Mouse (Mus musculus): ENCODE measurements around the gene Zfp13. TPM values are rescaled to one million over a fixed set of nuclear protein-coding genes. Genes with fewer than 3 reads are reported as not detected.

Gene Zfp13
- polyA plus RNA-seq, 1 experiment from 2014 or later = 30.2 TPM

DNA sequence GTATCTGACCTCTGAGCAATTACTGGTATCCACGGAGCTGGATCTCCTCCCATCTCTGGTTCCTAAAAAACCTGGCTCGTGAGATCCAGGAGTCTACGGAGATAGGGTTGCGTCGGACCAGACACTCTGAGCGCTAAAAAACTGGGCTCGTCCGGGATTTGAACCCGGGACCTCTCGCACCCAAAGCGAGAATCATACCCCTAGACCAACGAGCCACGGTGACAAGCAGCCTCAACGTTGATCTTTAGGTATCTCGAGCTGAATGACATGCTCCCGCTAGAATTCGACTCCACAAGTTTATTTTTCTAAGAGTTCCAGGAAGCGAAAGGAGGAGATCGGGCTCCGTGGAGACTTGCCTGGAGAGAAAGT is 53.0 kb downstream of the Zfp13 start:
- H3K36me3 ChIP-seq = no peaks in the 10 kb centered on the region
- peak overlapping the region; percentile 59 for H3K9ac ChIP-seq (replicated peaks)
- H3K9me3 ChIP-seq = no peaks in the 10 kb centered on the region
- ATAC-seq (replicated peaks) = peak; percentile 18
- peaks cover 15% of the 10 kb centered on the region for H3K4me1 ChIP-seq
- H3K4me2 ChIP-seq (replicated peaks) = peak overlapping the region; percentile 53
- 0 out of 2 replicates have a peak overlapping the region, but pooled peaks have one; percentile 42 for H3K27ac ChIP-seq (replicated peaks)
- peak overlapping the region; percentile 81 for H3K4me3 ChIP-seq
- WGBS = under 1% methylated on average over 20 of the region's 20 CpGs
- no peaks in the 10 kb centered on the region for H3K27me3 ChIP-seq

DNA sequence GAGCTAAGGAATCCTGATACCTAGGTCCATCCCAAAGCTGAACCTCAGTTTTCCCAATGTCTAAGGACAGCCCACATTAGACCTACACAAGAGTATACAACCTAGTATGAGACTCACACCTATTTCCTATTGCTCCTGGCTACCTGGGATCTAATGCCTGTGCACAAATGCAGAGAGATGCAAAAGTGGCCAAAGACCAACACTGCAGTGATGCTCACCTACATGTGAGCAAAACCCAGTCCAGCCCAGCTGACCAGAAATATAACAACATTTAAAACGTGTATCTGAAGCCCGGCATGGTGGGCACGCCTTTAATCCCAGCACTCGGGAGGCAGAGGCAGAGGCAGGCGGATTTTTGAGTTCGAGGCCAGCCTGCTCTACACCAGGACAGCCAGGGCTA is 53.4 kb downstream of the Zfp13 start:
- no peaks in the 10 kb centered on the region for H3K9me3 ChIP-seq
- no peak for ATAC-seq (replicated peaks)

DNA sequence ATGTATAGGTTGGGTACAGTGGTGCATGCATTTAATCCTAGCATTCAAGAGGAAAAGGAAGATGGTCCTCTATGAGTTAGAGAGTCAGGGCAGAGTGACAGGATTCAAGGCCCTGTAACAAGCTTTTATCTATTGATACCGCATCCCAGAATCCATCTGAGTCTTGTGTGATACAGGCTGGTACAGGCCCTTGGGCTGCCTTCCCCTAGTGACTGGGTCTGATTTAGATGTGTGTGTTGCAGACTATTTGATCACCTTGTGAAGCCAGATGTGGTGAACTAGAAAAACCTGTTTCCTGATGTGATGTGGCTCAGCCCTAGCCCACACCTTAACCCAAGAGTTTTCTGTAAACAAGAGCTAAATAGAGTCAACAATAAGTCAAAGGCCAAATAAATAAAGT is 54.5 kb downstream of the Zfp13 start:
- H3K36me3 ChIP-seq = no peaks in the 10 kb centered on the region
- no peak overlapping the region for H3K4me3 ChIP-seq
- H3K27me3 ChIP-seq = peaks cover 11% of the 10 kb centered on the region
- no peak overlapping the region for H3K9ac ChIP-seq (replicated peaks)
- H3K4me2 ChIP-seq (replicated peaks) = no peak overlapping the region
- no peak overlapping the region for H3K27ac ChIP-seq (replicated peaks)
- peaks cover 7% of the 10 kb centered on the region; the same call in 1 of the 2 replicates for H3K4me1 ChIP-seq
- no peaks in the 10 kb centered on the region for H3K9me3 ChIP-seq
- no peak for ATAC-seq (replicated peaks)
- 95% methylated on average over 1 of the region's 1 CpGs for whole genome bisulfite sequencing

More for the DNA sequence above, 53.4 kb downstream of the Zfp13 start:
- Histone ChIP-seq H3K27me3 (0 out of 2 replicates have a peak, but pooled peaks cover under 1% of the 10 kb centered on the region), H3K27ac (replicated peaks) (no peak overlapping the region), H3K36me3 (no peaks in the 10 kb centered on the region), H3K4me1 (peaks cover 10% of the 10 kb centered on the region), H3K4me3 (peak overlapping the region; percentile 81), H3K4me2 (replicated peaks) (no peak overlapping the region), H3K9ac (replicated peaks) (no peak overlapping the region)
- WGBS = 11% methylated on average over 6 of the region's 6 CpGs

DNA sequence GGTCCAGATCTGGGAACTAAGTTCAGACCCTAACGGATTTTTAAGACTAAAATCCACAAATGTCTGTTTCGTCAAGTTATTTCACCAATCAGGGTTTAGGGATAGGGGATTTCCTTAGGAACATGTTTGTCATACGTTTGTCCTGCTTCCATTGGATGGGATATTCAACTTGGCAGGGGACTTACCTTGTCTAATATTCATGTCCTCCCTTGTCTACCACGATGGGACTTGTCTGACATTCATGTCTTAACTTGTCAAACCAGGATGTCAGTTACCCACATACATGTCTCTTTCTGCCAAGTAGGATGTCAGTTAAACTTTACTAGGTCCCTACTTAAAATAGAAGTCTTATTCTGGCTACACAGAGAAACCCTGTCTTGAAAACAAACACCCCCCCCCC is 55.3 kb downstream of the Zfp13 start:
- Histone ChIP-seq H3K9ac (replicated peaks) (no peak overlapping the region), H3K27ac (replicated peaks) (no peak overlapping the region), H3K36me3 (no peaks in the 10 kb centered on the region), H3K4me3 (no peak overlapping the region), H3K4me1 (peaks cover 5% of the 10 kb centered on the region; the same call in 1 of the 2 replicates), H3K4me2 (replicated peaks) (no peak overlapping the region), H3K27me3 (peaks cover 19% of the 10 kb centered on the region), H3K9me3 (no peaks in the 10 kb centered on the region)
- ATAC-seq (replicated peaks) = no peak
- 83% methylated on average over 4 of the region's 4 CpGs for WGBS

DNA sequence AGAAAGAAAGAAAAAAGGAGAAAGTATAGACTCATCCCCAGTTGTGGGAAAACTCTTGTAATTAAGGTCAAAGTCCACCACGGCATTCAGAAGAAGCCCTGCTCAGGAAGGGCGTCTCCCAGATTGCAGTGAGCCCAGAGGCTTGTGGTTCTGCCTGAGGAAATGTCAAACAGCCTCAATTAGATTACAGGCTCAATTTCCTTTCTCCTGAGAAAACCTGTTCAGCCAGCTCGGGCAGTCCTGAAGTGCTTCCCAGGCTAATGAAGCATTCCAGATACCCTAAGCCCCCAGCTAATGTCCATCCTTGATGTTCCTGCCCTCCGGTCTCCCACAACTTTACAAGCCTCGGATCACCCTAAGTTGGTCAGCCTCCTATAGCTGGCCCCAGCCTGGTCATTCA is 56.0 kb downstream of the Zfp13 start:
- peaks cover 6% of the 10 kb centered on the region for H3K4me1 ChIP-seq
- H3K27me3 ChIP-seq = peaks cover 24% of the 10 kb centered on the region
- no peak overlapping the region for H3K27ac ChIP-seq (replicated peaks)
- no peak overlapping the region for H3K4me3 ChIP-seq
- H3K9ac ChIP-seq (replicated peaks) = no peak overlapping the region
- ATAC-seq (replicated peaks) = no peak
- H3K9me3 ChIP-seq = no peaks in the 10 kb centered on the region
- no peak overlapping the region for H3K4me2 ChIP-seq (replicated peaks)
- 58% methylated on average over 5 of the region's 5 CpGs for WGBS
- H3K36me3 ChIP-seq = no peaks in the 10 kb centered on the region

DNA sequence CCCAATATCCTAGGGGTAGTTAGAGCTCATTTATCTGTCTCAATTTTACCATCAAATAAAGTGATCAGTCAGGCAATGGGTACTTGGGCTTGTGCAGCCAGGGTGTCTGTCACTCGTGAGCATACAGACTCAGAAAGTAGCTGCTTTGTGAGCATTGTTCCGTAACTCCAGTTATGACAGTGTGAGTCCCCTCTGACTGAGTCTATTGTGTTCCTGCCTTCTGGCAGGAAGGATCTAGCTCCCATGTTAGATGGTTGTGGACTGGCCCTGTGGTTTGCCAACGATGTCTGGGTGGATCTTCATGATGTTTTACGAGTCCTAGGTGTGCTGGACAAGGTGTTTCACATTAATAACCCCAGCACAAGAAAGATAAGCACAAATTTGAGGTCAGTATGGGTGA is 56.5 kb downstream of the Zfp13 start:
- 45% methylated on average over 4 of the region's 4 CpGs for WGBS
- H3K4me2 ChIP-seq (replicated peaks) = no peak overlapping the region

DNA sequence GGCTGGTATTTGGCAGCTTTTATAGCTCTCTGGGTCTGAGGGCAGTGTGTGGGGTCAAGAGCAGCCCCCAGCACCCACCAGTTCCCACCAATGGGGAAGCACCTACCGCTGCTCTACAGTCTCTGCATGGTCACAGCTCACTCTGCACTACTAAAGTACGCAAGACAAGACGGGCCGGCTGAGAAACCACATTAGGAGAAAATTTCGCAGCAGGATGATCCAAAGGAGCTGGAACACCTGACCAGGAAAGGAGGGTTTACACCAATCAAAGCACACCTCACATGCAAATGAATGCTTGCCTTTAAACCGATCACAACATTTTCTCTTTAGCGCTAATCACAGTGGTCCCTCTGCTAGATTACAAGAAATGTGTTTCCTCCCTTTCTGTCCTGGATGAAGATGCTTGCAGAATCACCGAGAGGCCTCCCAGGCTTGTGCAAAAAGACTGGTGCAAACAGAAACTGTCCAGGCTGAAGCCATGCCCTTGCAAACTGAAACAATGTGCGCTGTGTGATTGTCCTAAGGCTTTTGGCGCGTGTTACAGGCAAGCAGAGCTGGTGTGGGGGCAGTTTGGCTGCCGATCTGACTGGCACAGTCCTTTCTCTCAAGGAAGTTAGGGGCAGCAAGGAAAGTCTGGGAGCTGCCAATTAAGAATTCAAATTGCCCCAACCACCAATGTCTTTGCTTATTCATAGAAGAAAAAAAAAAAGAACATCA is 57.1 kb downstream of the Zfp13 start:
- Histone ChIP-seq H3K36me3 (no peaks in the 10 kb centered on the region), H3K4me3 (peak overlapping the region; percentile 11; the same call in 1 of the 2 replicates), H3K9me3 (no peaks in the 10 kb centered on the region), H3K27me3 (peaks cover 35% of the 10 kb centered on the region), H3K4me2 (replicated peaks) (peak overlapping the region; percentile 26; the same call in 1 of the 2 replicates), H3K9ac (replicated peaks) (0 out of 2 replicates have a peak overlapping the region, but pooled peaks have one; percentile 10), H3K27ac (replicated peaks) (no peak overlapping the region), H3K4me1 (peaks cover 13% of the 10 kb centered on the region)
- no peak for ATAC-seq (replicated peaks)
- 9% methylated on average over 12 of the region's 12 CpGs for WGBS

More for the DNA sequence above, 56.5 kb downstream of the Zfp13 start:
- peaks cover 29% of the 10 kb centered on the region for H3K27me3 ChIP-seq
- H3K27ac ChIP-seq (replicated peaks) = no peak overlapping the region
- H3K9me3 ChIP-seq = no peaks in the 10 kb centered on the region
- ATAC-seq (replicated peaks) = no peak
- H3K9ac ChIP-seq (replicated peaks) = no peak overlapping the region
- no peaks in the 10 kb centered on the region for H3K36me3 ChIP-seq
- H3K4me3 ChIP-seq = no peak overlapping the region
- H3K4me1 ChIP-seq = peaks cover 11% of the 10 kb centered on the region

DNA sequence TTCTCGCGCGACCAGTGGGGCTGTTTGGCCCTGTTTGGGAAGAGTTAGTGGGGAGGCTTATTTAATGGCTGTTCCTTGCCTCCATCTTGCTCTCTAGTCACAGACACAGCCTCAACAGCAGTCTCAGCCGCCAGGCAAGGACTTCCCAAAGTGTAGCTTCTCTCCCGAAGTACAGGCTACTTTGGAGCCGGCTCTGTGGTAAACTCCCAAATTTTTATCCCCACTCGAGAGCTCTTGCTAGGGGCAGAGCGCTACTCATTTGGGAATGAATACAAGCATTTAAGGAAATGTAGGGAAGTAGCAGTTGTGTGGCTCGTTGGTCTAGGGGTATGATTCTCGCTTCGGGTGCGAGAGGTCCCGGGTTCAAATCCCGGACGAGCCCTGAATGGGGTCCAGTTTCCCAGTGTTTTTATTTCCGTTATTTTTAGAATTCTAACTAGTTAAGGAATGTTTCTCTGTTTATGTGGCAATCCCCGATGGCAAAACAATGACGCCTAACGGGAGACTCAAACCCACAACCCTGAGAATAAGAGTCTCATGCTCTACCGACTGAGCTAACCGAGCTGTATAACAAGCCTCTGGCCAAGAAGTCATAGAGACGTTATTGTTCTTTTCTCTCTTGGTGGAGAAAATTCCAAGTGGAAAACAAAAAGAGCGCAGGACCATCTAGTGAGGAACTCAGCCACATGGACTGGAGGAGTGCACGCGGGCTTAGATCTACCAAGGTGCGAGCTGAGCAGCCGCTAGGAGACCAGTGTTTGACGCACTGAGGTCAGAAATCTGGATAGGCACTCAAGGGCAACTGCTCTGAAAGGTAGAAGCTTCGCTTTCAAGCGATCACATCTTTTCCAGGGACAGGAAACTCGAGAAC is 58.4 kb downstream of the Zfp13 start:
- ATAC-seq (replicated peaks) = no peak
- peaks cover 37% of the 10 kb centered on the region for H3K27me3 ChIP-seq
- H3K36me3 ChIP-seq = no peaks in the 10 kb centered on the region
- H3K9me3 ChIP-seq = no peaks in the 10 kb centered on the region
- H3K9ac ChIP-seq (replicated peaks) = no peak overlapping the region
- H3K4me1 ChIP-seq = peaks cover 13% of the 10 kb centered on the region
- 14% methylated on average over 31 of the region's 31 CpGs for WGBS
- no peak overlapping the region for H3K4me2 ChIP-seq (replicated peaks)
- no peak overlapping the region for H3K27ac ChIP-seq (replicated peaks)
- H3K4me3 ChIP-seq = peak overlapping the region; percentile 2; the same call in 1 of the 2 replicates

DNA sequence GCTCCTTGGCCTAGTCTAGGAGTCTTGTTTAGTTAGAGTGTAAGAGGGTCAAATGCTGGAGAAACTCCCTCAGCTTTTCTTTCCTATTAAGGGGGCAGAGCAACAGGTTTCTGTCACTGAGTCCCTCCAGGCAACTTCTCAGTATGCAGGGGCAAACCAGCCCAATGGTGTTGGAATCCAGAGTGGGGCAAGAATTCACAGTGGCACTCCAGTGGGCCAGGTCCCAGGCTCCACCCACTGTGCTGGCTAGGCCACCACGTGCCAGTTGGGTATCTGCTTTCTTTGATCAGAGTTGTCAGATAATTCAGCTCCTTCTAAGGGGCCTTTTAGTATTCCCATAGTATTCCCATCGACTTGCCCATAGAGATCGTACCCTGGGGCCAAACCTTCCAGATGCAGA is 59.2 kb downstream of the Zfp13 start:
- Histone ChIP-seq H3K27ac (replicated peaks) (no peak overlapping the region), H3K4me1 (peaks cover 13% of the 10 kb centered on the region), H3K36me3 (no peaks in the 10 kb centered on the region), H3K4me2 (replicated peaks) (no peak overlapping the region), H3K27me3 (peaks cover 37% of the 10 kb centered on the region), H3K9me3 (no peaks in the 10 kb centered on the region), H3K4me3 (no peak overlapping the region), H3K9ac (replicated peaks) (no peak overlapping the region)
- ATAC-seq (replicated peaks) = no peak
- 37% methylated on average over 3 of the region's 3 CpGs for WGBS

DNA sequence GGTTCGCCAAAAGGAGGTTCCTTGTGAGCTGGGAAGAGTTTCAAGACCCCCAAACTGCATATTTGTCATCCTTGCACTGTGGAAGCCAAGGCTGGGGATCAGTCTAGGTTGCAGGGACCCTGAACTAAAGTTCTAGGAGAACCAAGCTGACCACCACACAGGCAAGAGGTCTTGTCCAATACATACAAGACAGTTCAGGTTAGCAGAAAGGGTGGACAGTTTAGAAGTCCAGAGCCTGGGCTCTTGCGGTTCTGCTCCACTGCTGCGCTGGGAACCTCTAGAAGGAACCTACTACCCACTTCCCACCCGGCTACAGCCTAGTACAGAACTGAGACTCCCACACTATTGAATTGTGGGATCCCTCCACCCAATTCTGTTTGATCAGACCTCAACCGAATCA is 59.7 kb downstream of the Zfp13 start:
- no peaks in the 10 kb centered on the region for H3K36me3 ChIP-seq
- no peaks in the 10 kb centered on the region for H3K9me3 ChIP-seq
- H3K4me3 ChIP-seq = no peak overlapping the region
- no peak overlapping the region for H3K27ac ChIP-seq (replicated peaks)
- ATAC-seq (replicated peaks) = no peak
- no peak overlapping the region for H3K4me2 ChIP-seq (replicated peaks)
- H3K4me1 ChIP-seq = peaks cover 13% of the 10 kb centered on the region
- WGBS = 91% methylated on average over 5 of the region's 5 CpGs
- H3K27me3 ChIP-seq = peaks cover 41% of the 10 kb centered on the region
- no peak overlapping the region for H3K9ac ChIP-seq (replicated peaks)

DNA sequence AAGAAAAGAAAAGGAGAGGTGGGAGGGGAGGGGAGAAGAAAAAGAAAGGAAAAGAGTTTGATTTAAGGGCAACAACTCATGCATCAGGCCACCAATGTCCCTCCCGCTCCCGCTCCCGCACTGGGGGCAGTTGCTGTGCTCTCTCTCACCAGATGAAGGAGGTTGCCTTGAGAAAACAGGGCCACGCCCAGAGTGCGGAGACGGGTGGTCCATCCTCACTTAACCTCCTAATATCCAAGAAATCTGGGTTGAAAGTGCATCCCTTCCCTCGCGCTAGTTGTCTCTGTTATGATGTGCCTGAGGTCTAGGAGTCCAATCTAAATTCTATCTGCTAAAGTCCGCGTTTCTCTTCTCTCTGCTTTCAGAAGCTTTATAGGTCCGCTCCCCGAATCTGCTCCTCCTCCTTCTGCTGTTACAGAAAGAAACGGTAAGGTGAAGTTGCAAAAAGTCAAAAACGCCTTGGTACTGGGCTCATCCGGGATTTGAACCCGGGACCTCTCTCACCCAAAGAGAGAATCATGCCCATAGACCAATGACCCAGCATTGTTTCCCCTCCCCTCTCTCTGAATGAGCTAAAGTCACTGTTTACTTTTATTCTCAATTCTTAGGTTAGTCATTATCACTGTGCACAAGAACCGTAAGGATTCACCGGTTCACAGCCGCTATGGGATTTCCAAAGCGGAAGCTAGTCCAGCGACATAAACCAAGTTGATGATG is 60.8 kb downstream of the Zfp13 start:
- no peak overlapping the region for H3K27ac ChIP-seq (replicated peaks)
- no peaks in the 10 kb centered on the region for H3K36me3 ChIP-seq
- 10% methylated on average over 21 of the region's 21 CpGs for WGBS
- H3K9me3 ChIP-seq = no peaks in the 10 kb centered on the region
- H3K4me3 ChIP-seq = peak overlapping the region; percentile 30
- peaks cover 13% of the 10 kb centered on the region for H3K4me1 ChIP-seq
- 0 out of 2 replicates have a peak overlapping the region, but pooled peaks have one; percentile 20 for H3K9ac ChIP-seq (replicated peaks)
- H3K27me3 ChIP-seq = peaks cover 46% of the 10 kb centered on the region
- peak overlapping the region; percentile 45 for H3K4me2 ChIP-seq (replicated peaks)
- no peak for ATAC-seq (replicated peaks)
